Mouse (Mus musculus): ENCODE results near the gene Tgtp2.
"Not testable (repeated sequence)": the region's sequence is repeated elsewhere in the genome, so short reads cannot be mapped to it uniquely, and the experiment has no call there.

The Tgtp2 gene

GRCm38 (mm10) chr11:49084875-49085274, 20.9 kb upstream of the Tgtp2 start:
- no peak for DNase-seq (ENCODE audit: low spot score)

DNA sequence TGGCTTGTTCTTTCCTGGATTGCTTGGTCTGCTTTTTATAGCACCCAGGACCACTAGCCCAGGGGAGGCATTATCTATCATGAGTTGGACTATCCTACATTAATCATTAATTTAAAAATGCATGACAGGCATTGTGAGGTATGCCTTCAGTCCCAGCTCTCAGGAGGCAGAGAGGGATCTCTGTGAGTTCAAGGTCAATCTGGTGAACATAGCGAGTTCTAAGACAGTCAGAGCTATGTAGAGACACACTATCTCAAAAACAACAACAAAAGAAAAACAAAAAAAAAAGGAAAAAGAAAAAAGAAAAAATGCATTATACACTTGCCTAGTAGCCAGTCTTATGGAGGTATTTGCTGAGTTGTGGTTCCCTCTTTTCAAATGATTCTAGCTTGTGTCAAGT, 20.4 kb upstream of the Tgtp2 start:
- no peak for DNase-seq (ENCODE audit: low spot score)

DNA sequence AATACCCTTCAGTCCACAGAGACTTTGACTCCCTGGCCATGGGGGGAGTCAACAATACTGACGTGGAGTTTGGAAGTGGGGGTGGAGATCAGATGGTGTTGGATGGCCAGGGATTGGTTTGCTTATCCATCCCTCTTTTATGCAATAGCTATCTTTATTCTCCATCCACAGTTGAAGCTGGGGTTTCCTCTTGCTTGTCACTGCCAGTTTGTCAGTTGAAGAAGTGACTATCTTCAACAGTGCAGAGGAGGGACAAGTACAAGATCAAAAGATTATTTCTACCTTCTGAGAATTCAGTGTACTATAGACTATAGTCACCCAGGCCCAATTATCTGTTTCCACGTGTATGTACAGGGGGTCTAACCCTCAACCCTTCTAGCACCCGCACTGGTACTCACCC, 19.8 kb upstream of the Tgtp2 start:
- DNase-seq (ENCODE audit: low spot score), result no peak

- no peak for DNase-seq (ENCODE audit: low spot score)
These were observed 19.1 kb upstream of the Tgtp2 start for GRCm38 (mm10) chr11:49083146-49083545.

DNA sequence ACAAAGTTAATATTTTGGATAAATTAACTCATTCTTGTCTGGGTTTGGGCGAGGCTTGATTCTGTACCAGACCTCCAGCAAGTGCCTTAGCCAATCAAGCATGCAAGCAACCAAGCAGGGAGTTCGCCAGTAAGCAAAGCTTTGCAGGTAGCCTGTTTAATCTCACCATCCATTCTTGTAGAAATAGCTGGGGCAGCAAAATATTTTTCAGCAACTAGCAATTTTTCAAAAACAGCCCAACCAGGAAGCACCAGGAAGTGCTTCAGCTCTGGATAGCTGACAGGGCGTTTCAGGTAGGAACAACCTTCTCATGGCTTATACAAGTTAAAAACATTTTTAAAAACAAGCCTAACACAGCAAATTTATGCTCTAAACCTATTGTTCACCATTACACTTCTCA, 17.9 kb upstream of the Tgtp2 start:
- no peak for DNase-seq (ENCODE audit: low spot score)

DNA sequence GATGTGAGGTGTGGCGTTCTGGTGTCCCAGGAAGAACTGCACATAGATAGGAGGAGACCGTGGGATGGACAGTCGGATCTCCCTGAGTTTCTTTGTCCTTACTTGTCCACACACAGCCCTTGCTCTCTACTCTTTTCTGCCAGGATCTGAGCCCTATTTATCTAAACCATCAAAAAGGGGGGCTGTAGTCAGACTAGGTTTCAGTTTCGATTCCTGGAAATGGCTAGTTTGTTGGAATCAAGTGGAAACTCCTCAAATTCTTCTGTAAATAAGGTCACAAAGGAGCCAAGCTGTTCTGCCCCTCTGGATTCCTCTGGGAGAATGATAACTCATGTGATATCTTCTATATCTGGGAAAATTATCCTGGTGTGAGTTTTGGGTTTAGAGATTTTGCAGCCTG, 17.4 kb upstream of the Tgtp2 start:
- no peak for DNase-seq (ENCODE audit: low spot score)

- DNase-seq (ENCODE audit: low spot score), result no peak
These were observed 16.6 kb upstream of the Tgtp2 start for GRCm38 (mm10) chr11:49080636-49081035.

- no peak for DNase-seq (ENCODE audit: low spot score)
These were observed 14.7 kb upstream of the Tgtp2 start for GRCm38 (mm10) chr11:49078719-49079118.

DNA sequence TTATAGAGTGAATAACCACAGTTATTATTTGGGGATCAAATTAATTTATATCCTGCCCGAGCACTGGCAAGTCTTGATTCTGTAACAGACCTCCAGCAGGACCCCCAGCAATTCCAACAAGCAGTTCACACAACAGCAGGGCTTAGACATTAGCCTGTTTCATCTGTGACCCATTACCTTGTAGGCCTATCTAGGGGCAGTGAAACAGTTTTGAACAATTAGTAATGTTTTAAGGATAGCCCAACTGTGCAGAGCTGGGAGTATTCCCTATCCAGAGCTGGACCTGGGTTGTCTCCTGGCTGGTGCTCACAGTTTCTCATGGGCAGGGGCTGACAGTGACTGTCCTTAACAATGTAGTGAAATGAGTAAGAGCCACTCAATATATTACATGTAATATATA, 13.0 kb upstream of the Tgtp2 start:
- DNase-seq (ENCODE audit: low spot score), result no peak

DNA sequence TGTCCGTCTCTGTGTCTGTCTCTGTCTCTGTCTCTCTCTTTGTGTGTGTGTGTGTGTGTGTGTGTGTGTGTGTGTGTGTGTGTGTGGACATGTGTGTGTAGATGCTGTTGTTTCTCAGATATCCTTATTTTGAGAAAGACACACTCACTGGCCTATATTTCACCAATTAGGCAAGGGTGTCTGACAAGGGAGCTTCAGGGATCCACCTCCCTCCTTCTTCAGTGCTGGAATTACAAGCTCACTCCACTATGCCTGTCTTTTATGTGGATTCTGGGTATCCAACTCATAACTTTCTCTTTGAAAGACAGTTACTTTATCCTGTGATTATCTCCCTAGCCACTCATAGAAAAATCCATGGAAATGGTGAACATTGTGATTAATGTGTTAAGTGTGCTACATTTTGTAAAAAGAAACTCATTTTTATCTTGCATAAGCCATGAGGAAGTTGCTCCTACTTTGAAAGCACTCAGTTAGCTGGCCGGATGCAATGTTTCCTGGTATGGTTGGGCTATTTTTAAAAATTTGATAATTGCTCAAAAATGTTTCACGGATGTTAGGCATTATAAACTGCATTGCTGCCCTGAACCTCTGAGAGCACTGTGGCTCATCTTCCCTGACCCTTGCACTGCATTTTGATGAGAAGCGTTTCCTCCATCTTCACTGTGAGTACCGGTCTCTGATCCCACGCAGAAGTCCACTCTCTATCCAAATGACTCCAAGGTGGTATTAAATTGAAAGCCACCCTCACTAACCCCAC, 12.2 kb upstream of the Tgtp2 start, which contains the start of gene Ifi47:
Gene Ifi47, plus strand, starts transcription at position 587 of the 757 bp plus-strand sequence.
- DNase-seq (ENCODE audit: low spot score), result not testable (repeated sequence)

GRCm38 (mm10) chr11:49068358-49068757, 4.4 kb upstream of the Tgtp2 start:
- DNase-seq (ENCODE audit: low spot score), result no peak

DNA sequence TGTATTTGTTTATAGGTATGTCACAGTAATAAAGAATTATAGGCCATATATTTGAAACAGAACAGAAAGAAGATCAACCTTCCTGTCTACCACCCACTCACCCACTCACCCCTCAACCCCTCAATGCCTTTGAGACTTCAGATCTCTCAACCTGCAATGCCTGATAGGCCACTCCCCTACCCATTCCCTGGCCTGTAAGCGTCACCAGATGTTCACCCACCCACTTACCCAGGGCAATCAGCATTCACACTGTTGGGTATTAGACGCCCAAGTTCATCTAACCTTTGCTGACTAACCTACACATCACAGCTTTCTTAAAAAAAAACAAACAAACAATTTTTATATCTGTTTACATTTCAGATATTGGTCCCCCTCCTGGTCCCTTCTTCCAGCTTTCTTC, 2.1 kb downstream of the Tgtp2 start:
- DNase-seq (ENCODE audit: low spot score), result not testable (repeated sequence)

DNA sequence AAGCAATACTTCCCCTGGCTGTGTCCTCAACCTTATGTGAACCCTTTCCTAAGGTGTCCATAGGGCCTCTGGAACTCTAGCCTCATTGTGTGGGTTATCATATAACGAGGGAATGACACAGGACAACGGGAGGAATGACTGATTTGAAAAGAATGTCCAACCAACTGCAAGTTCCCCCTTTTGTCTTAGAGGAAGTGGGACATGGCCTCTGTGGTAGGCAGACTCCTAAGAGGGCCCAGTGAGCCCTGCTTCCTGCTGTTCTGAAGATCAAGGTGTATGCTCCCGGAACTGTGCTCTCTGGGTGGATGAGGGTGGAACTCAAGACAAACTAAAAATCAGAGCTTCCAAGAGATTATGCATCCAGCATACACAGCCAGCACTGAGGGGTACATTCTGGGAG, 3.9 kb downstream of the Tgtp2 start:
- DNase-seq (ENCODE audit: low spot score), result not testable (repeated sequence)

DNA sequence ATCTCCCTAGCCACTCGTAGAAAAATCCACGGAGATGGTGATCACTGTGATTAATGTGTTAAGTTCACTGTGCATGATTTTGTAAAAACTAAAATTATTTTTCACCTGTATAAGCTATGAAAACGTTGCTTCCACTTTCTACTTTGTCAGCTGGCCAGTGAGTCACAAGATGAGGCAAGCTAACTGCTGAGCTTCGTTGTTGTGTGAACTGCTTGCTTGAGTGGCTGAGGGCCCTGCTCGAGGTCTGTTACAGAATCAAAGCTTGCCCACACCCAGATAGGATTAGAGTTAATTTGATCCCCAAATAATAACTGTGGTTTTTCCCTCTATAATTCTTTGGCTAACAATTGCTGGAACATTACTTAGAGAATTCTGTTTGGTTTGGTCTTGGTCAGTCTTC, 12.1 kb downstream of the Tgtp2 start:
- not testable (repeated sequence) for DNase-seq (ENCODE audit: low spot score)

- DNase-seq (ENCODE audit: low spot score), result not testable (repeated sequence)
These were observed 12.7 kb downstream of the Tgtp2 start, which contains the start of gene 9930111J21Rik2 for GRCm38 (mm10) chr11:49051093-49051891. Gene 9930111J21Rik2, minus strand, starts transcription at chr11:49051242.

GRCm38 (mm10) chr11:49050064-49050463, 13.9 kb downstream of the Tgtp2 start:
- not testable (repeated sequence) for DNase-seq (ENCODE audit: low spot score)

DNA sequence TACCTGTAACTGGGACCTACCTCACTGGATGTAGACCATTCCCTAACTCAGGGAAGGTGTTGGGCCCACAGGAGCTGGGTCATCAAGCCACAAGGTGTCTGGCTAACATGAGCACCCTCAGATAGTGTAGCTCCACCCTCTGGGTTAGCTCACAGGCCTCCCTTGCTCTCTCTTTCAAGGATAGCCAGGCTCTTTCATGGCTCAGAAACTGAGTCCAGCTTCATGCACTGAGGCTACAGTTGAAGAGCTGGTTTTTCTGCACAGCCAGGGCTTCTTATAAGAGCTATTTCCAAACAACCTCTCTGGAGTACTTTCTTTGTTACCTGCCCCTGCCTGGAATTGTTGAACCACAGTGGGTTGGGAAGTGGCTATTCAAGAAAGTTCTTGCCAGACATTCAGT, 51.9 kb downstream of the Tgtp2 start:
- DNase-seq (ENCODE audit: low spot score), result not testable (repeated sequence)
